Mouse (Mus musculus) spleen, adult 18-20 months (tissue): ENCODE results near the gene Eif2b1.
"Not testable (repeated sequence)": the region's sequence is repeated elsewhere in the genome, so short reads cannot be mapped to it uniquely, and the experiment has no call there.

Experiments used
- DNase-seq, 2 experiments: peaks; one replicate each; pipeline ENCODE4 v3.0.0; 2022; ENCODE audit warnings: mixed read lengths in 2 of 2

Gene Eif2b1

GRCm38 (mm10) chr5:124578633-124579317 lies at the start of gene Eif2b1, which contains the start of gene Gtf2h3:
Eif2b1 (minus strand) TSS chr5:124579131.
Gtf2h3 (plus strand) TSS chr5:124579140.
- peak; percentile 84 to 92 for DNase-seq

- no peak for DNase-seq
Observed at GRCm38 (mm10) chr5:124624291-124624690, 45.4 kb upstream of the Eif2b1 start.

GRCm38 (mm10) chr5:124622890-124623289 lies 44.0 kb upstream of the Eif2b1 start:
- DNase-seq, result no peak

- no peak for DNase-seq
Observed at GRCm38 (mm10) chr5:124621362-124621761, 42.4 kb upstream of the Eif2b1 start.

- DNase-seq, result no peak
Observed at GRCm38 (mm10) chr5:124618711-124619110, 39.8 kb upstream of the Eif2b1 start.

GRCm38 (mm10) chr5:124614709-124615108 lies 35.8 kb upstream of the Eif2b1 start:
- no peak for DNase-seq

- no peak for DNase-seq
Observed at GRCm38 (mm10) chr5:124610965-124611364, 32.0 kb upstream of the Eif2b1 start.

- no peak for DNase-seq
Observed at GRCm38 (mm10) chr5:124605041-124605622, 26.2 kb upstream of the Eif2b1 start.

GRCm38 (mm10) chr5:124604296-124604695 lies 25.4 kb upstream of the Eif2b1 start:
- no peak for DNase-seq

GRCm38 (mm10) chr5:124602349-124602748 lies 23.4 kb upstream of the Eif2b1 start:
- peak in 1 of 2 experiments; percentile 55 for DNase-seq

- DNase-seq, result not testable (repeated sequence)
Observed at GRCm38 (mm10) chr5:124599726-124600125, 20.8 kb upstream of the Eif2b1 start.

- DNase-seq, result peak; percentile 49 to 56
Observed at GRCm38 (mm10) chr5:124598224-124599174, 19.6 kb upstream of the Eif2b1 start.

- no peak for DNase-seq
Observed at GRCm38 (mm10) chr5:124592768-124593167, 13.8 kb upstream of the Eif2b1 start.

GRCm38 (mm10) chr5:124582515-124582914 lies 3.6 kb upstream of the Eif2b1 start:
- DNase-seq, result no peak

GRCm38 (mm10) chr5:124575467-124575866 lies 3.5 kb downstream of the Eif2b1 start:
- DNase-seq, result no peak

GRCm38 (mm10) chr5:124571068-124571467 lies 7.9 kb downstream of the Eif2b1 start:
- no peak for DNase-seq

- DNase-seq, result no peak
Observed at GRCm38 (mm10) chr5:124555145-124555544, 23.8 kb downstream of the Eif2b1 start.

- no peak for DNase-seq
Observed at GRCm38 (mm10) chr5:124553607-124554006, 25.3 kb downstream of the Eif2b1 start.

GRCm38 (mm10) chr5:124552558-124553307 lies 26.2 kb downstream of the Eif2b1 start, which contains the start of gene Ddx55:
Ddx55 (plus strand) TSS chr5:124552864.
- peak; percentile 81 to 85 for DNase-seq

- no peak for DNase-seq
Observed at GRCm38 (mm10) chr5:124552094-124552472, 26.8 kb downstream of the Eif2b1 start.

GRCm38 (mm10) chr5:124551349-124552093 lies 27.4 kb downstream of the Eif2b1 start:
- DNase-seq, result not testable (repeated sequence)

- not testable (repeated sequence) for DNase-seq
Observed at GRCm38 (mm10) chr5:124550737-124551136, 28.2 kb downstream of the Eif2b1 start.
